Mouse (Mus musculus) layer of hippocampus, adult 2 months (tissue): Measurements from ENCODE around the gene Sept5. TPM values are rescaled to one million over a fixed set of nuclear protein-coding genes. Genes with fewer than 3 reads are reported as not detected.

ENCODE experiments used
- DNase-seq, 2 experiments: peaks; one replicate each; pipeline ENCODE4 v3.0.0; 2022; ENCODE audit warnings: low spot score in 2 of 2
- H3K27ac ChIP-seq: fragments of 200-600 bp; 2 replicates; pipeline ENCODE4 v1.8.1; 2022
- H3K4me3 ChIP-seq: fragments of 200-600 bp; 2 replicates; pipeline ENCODE4 v1.8.1; 2022; ENCODE audit warnings: mild to moderate bottlenecking
- CTCF ChIP-seq: fragments of 200-600 bp; conservative IDR thresholded peaks from 2 replicates; pipeline ENCODE4 v1.8.1; 2022; ENCODE audit warnings: antibody characterized with exemption, mild to moderate bottlenecking, moderate library complexity
- total RNA-seq, 2 experiments: library from RNA; stranded (reverse); gene quantifications; 2 replicates each; pipeline ENCODE4 v1.2.3; 2021

Gene Sept5
- total RNA-seq, 2 experiments from 2014 or later = 560 to 619 TPM

- no peak for DNase-seq
- Histone ChIP-seq H3K27ac (no peak overlapping the region), H3K4me3 (no peak overlapping the region)
- no peak for TF ChIP-seq CTCF
Observed at GRCm38 (mm10) chr16:18583169-18583568, 46.6 kb downstream of the Sept5 start.

GRCm38 (mm10) chr16:18582426-18583148 is 47.2 kb downstream of the Sept5 start:
- H3K4me3 ChIP-seq = peak overlapping the region; percentile 46; the same call in 1 of the 2 replicates

GRCm38 (mm10) chr16:18581623-18582205 is 48.0 kb downstream of the Sept5 start:
- TF ChIP-seq CTCF = no peak
- Histone ChIP-seq H3K27ac (no peak overlapping the region), H3K4me3 (peak overlapping the region; percentile 46)
- DNase-seq = no peak

More at GRCm38 (mm10) chr16:18582426-18583148, 47.2 kb downstream of the Sept5 start:
- TF ChIP-seq CTCF = no peak
- no peak for DNase-seq
- no peak overlapping the region for H3K27ac ChIP-seq

GRCm38 (mm10) chr16:18581050-18581622 is 48.6 kb downstream of the Sept5 start:
- DNase-seq = no peak
- no peak for TF ChIP-seq CTCF
- no peak overlapping the region for H3K27ac ChIP-seq
- H3K4me3 ChIP-seq = peak overlapping the region; percentile 46

- TF ChIP-seq CTCF = no peak; the same call in 1 of the 2 replicates
- Histone ChIP-seq H3K27ac (no peak overlapping the region), H3K4me3 (no peak overlapping the region)
- no peak for DNase-seq
Observed at GRCm38 (mm10) chr16:18580389-18580788, 49.4 kb downstream of the Sept5 start.

- DNase-seq = no peak
- H3K27ac ChIP-seq = no peak overlapping the region
- no peak for TF ChIP-seq CTCF
- no peak overlapping the region for H3K4me3 ChIP-seq
Observed at GRCm38 (mm10) chr16:18577599-18578160, 52.1 kb downstream of the Sept5 start.

GRCm38 (mm10) chr16:18577071-18577470 is 52.7 kb downstream of the Sept5 start:
- no peak for DNase-seq
- H3K4me3 ChIP-seq = no peak overlapping the region

GRCm38 (mm10) chr16:18574196-18574595 is 55.6 kb downstream of the Sept5 start:
- DNase-seq = no peak
- TF ChIP-seq CTCF = no peak
- no peak overlapping the region for H3K4me3 ChIP-seq

More at GRCm38 (mm10) chr16:18577071-18577470, 52.7 kb downstream of the Sept5 start:
- TF ChIP-seq CTCF = no peak
- H3K27ac ChIP-seq = no peak overlapping the region

More at GRCm38 (mm10) chr16:18574196-18574595, 55.6 kb downstream of the Sept5 start:
- H3K27ac ChIP-seq = no peak overlapping the region

Other genes with a start within 250 kb of the Sept5 start
- 10 to 100 TPM; 19.7 to 21.4 TPM for gene Txnrd2, start 203.6 kb downstream of the Sept5 start, total RNA-seq
- gene Comt, start 203.1 kb downstream of the Sept5 start, total RNA-seq = 10 to 100 TPM; 74.6 to 75.1 TPM
- 1 to 10 TPM; 5.8 to 6.0 TPM for gene Gnb1l, start 131.2 kb downstream of the Sept5 start, total RNA-seq
- 10 to 100 TPM in 1 of 2 experiments, 1 to 10 TPM in 1; 7.0 to 11.4 TPM for gene Rtl10, start 131.1 kb downstream of the Sept5 start, total RNA-seq
- gene Tbx1, start 39.3 kb downstream of the Sept5 start, total RNA-seq = 1 to 10 TPM; 1.4 to 1.5 TPM
- 1 to 10 TPM; 1.0 to 1.4 TPM for gene Gp1bb, start 7.6 kb downstream of the Sept5 start, total RNA-seq
- gene Gm49601, start 3.5 kb downstream of the Sept5 start, total RNA-seq = 100 to 1,000 TPM; 207 to 223 TPM
- gene Cldn5, start 146.9 kb upstream of the Sept5 start, total RNA-seq = 10 to 100 TPM; 41.6 to 44.3 TPM
- 100 to 1,000 TPM; 111 TPM for gene Ufd1, start 181.8 kb upstream of the Sept5 start, total RNA-seq
- 1 to 10 TPM; 2.3 to 2.8 TPM for gene Cdc45, start 182.0 kb upstream of the Sept5 start, total RNA-seq
- 10 to 100 TPM; 27.5 to 30.9 TPM for gene 2510002D24Rik, start 206.6 kb upstream of the Sept5 start, total RNA-seq
- gene Gm28539, start 206.6 kb upstream of the Sept5 start, total RNA-seq = 10 to 100 TPM in 1 of 2 experiments, 1 to 10 TPM in 1; 1.4 to 10.7 TPM
- gene Mrpl40, start 246.9 kb upstream of the Sept5 start, total RNA-seq = 10 to 100 TPM; 28.3 to 31.7 TPM
- gene Hira, start 247.1 kb upstream of the Sept5 start, total RNA-seq = 10 to 100 TPM; 83.9 to 86.4 TPM